ENCODE assay signal across 8 mouse cellular contexts in genomic region chr14:75131324-75131935, GRCm38 (mm10). TPM values are rescaled to one million over a fixed set of nuclear protein-coding genes. Genes with fewer than 3 reads are reported as not detected.
DNase-seq lines count a peak whose midpoint lies in the region; ATAC-seq and TF ChIP-seq lines count a peak whose summit lies in the region.

No protein-coding gene starts in this region.

- no peak overlapping the region; the same call in 1 of the 2 replicates for H3K27ac ChIP-seq in heart, embryonic 11.5 days (ENCODE audit: low read depth, low read length)
- no peak overlapping the region for H3K27ac ChIP-seq in ES-Bruce4 (ENCODE audit: insufficient read depth, low read length)
- no peak overlapping the region for H3K27ac ChIP-seq in forebrain, embryonic 14.5 days (ENCODE audit: low read depth, low read length)
- H3K27ac ChIP-seq in liver, embryonic 13.5 days: peak overlapping the region; percentile 11
- peak overlapping the region; percentile 67; the same call in 1 of the 2 replicates for H3K27ac ChIP-seq in stomach, embryonic 16.5 days (ENCODE audit: low read length)

- ATAC-seq in heart, embryonic 11.5 days (replicated peaks; ENCODE audit: insufficient number of reproducible peaks, low FRiP score, low TSS enrichment): no peak
- ATAC-seq in forebrain, embryonic 14.5 days: no peak
- peak; percentile 33; the same call in 1 of the 2 replicates for ATAC-seq in liver, embryonic 13.5 days (ENCODE audit: low read depth)
- ATAC-seq in stomach, embryonic 16.5 days (ENCODE audit: insufficient read depth, low FRiP score): no peak

- H3K27me3 ChIP-seq in heart, embryonic 11.5 days (ENCODE audit: control insufficient read depth, insufficient read depth, low read length): no peaks in the 10 kb centered on the region
- no peaks in the 10 kb centered on the region; the same call in 1 of the 2 replicates for H3K27me3 ChIP-seq in ES-Bruce4 (ENCODE audit: control insufficient read depth, insufficient read depth, low read length, poor library complexity, severe bottlenecking)
- no peaks in the 10 kb centered on the region for H3K27me3 ChIP-seq in forebrain, embryonic 14.5 days (replicated peaks; ENCODE audit: control insufficient read depth, insufficient read depth, low read length)
- peaks cover 15% of the 10 kb centered on the region for H3K27me3 ChIP-seq in liver, embryonic 13.5 days
- H3K27me3 ChIP-seq in stomach, embryonic 16.5 days (ENCODE audit: control insufficient read depth, insufficient read depth, low read length): no peaks in the 10 kb centered on the region

- no peak for TF ChIP-seq EP300 in ES-Bruce4 (IDR thresholded peaks at IDR 0.05; ENCODE audit: insufficient read depth, low read depth, low read length)

- no peaks in the 10 kb centered on the region for H3K36me3 ChIP-seq in heart, embryonic 11.5 days (ENCODE audit: control insufficient read depth, insufficient read depth, low read length)
- no peaks in the 10 kb centered on the region for H3K36me3 ChIP-seq in ES-Bruce4 (ENCODE audit: control insufficient read depth, insufficient read depth, low read length, poor library complexity, severe bottlenecking)
- no peaks in the 10 kb centered on the region for H3K36me3 ChIP-seq in forebrain, embryonic 14.5 days (ENCODE audit: control insufficient read depth, insufficient read depth, low read length)
- H3K36me3 ChIP-seq in liver, embryonic 13.5 days: no peaks in the 10 kb centered on the region
- H3K36me3 ChIP-seq in stomach, embryonic 16.5 days (ENCODE audit: control insufficient read depth, insufficient read depth, low read length): no peaks in the 10 kb centered on the region

- TF ChIP-seq POLR2A in ES-Bruce4 (IDR thresholded peaks at IDR 0.05; ENCODE audit: insufficient read depth, low read length): no peak

- WGBS in heart, embryonic 11.5 days (ENCODE audit: insufficient replicate concordance): 4% methylated on average over 12 of the region's 12 CpGs
- 5% methylated on average over 12 of the region's 12 CpGs for WGBS in forebrain, embryonic 14.5 days
- 5% methylated on average over 12 of the region's 12 CpGs for WGBS in liver, embryonic 13.5 days (ENCODE audit: insufficient replicate concordance)
- WGBS in stomach, embryonic 16.5 days: 7% methylated on average over 12 of the region's 12 CpGs

- H3K4me2 ChIP-seq in heart, embryonic 11.5 days: peak overlapping the region; percentile 90
- H3K4me2 ChIP-seq in forebrain, embryonic 14.5 days (ENCODE audit: low read length): peak overlapping the region; percentile 72
- H3K4me2 ChIP-seq in liver, embryonic 13.5 days: peak overlapping the region; percentile 89
- peak overlapping the region; percentile 90 for H3K4me2 ChIP-seq in stomach, embryonic 16.5 days (ENCODE audit: low read depth, low read length)

- H3K9me3 ChIP-seq in heart, embryonic 11.5 days (replicated peaks; ENCODE audit: control insufficient read depth, low read length): no peaks in the 10 kb centered on the region
- no peaks in the 10 kb centered on the region for H3K9me3 ChIP-seq in ES-Bruce4 (replicated peaks; ENCODE audit: control insufficient read depth, insufficient read depth, low read length, poor library complexity, severe bottlenecking)
- H3K9me3 ChIP-seq in forebrain, embryonic 14.5 days (replicated peaks; ENCODE audit: control insufficient read depth, low read length): no peaks in the 10 kb centered on the region
- H3K9me3 ChIP-seq in liver, embryonic 13.5 days (replicated peaks): no peaks in the 10 kb centered on the region
- H3K9me3 ChIP-seq in stomach, embryonic 16.5 days (replicated peaks; ENCODE audit: control insufficient read depth, low read length): no peaks in the 10 kb centered on the region

- peak overlapping the region; percentile 65 for H3K4me3 ChIP-seq in heart, embryonic 11.5 days (ENCODE audit: low read depth, low read length)
- H3K4me3 ChIP-seq in ES-Bruce4 (ENCODE audit: low read depth, low read length): peak overlapping the region; percentile 41
- H3K4me3 ChIP-seq in forebrain, embryonic 14.5 days (ENCODE audit: low read depth, low read length): peak overlapping the region; percentile 52
- H3K4me3 ChIP-seq in liver, embryonic 13.5 days (replicated peaks): peak overlapping the region; percentile 76
- peak overlapping the region; percentile 71 for H3K4me3 ChIP-seq in stomach, embryonic 16.5 days (replicated peaks; ENCODE audit: low read length)

- TF ChIP-seq CTCF in ES-Bruce4 (IDR thresholded peaks at IDR 0.05; ENCODE audit: low read depth, low read length): no peak

- no peak for DNase-seq in heart, adult 8-10 months (ENCODE audit: low spot score)
- DNase-seq in forebrain, embryonic 14.5 days (ENCODE audit: low spot score): peak; percentile 3
- DNase-seq in liver, embryonic 13.5 days: no peak
- no peak for DNase-seq in thymus, postnatal 36 days
- DNase-seq in frontal cortex, postnatal 25 days (ENCODE audit: low spot score in 2 of 2): no peak

- H3K4me1 ChIP-seq in heart, embryonic 11.5 days (ENCODE audit: control insufficient read depth, insufficient read depth, low read length): no peaks in the 10 kb centered on the region
- no peaks in the 10 kb centered on the region for H3K4me1 ChIP-seq in ES-Bruce4 (ENCODE audit: control insufficient read depth, insufficient read depth, low read length)
- H3K4me1 ChIP-seq in forebrain, embryonic 14.5 days (ENCODE audit: control insufficient read depth, insufficient read depth, low read length): peaks cover 8% of the 10 kb centered on the region; the same call in 1 of the 2 replicates
- peaks cover 44% of the 10 kb centered on the region for H3K4me1 ChIP-seq in liver, embryonic 13.5 days (replicated peaks)
- peaks cover 5% of the 10 kb centered on the region; the same call in 1 of the 2 replicates for H3K4me1 ChIP-seq in stomach, embryonic 16.5 days (ENCODE audit: control insufficient read depth, insufficient read depth, low read length)

- H3K9ac ChIP-seq in heart, embryonic 11.5 days (ENCODE audit: low read depth, low read length): peak overlapping the region; percentile 58; the same call in 1 of the 2 replicates
- H3K9ac ChIP-seq in ES-Bruce4 (ENCODE audit: low read depth, poor library complexity, severe bottlenecking): 0 out of 2 replicates have a peak overlapping the region, but pooled peaks have one; percentile 47
- H3K9ac ChIP-seq in forebrain, embryonic 14.5 days (ENCODE audit: low read length): 0 out of 2 replicates have a peak overlapping the region, but pooled peaks have one; percentile 5
- peak overlapping the region; percentile 52 for H3K9ac ChIP-seq in liver, embryonic 13.5 days
- peak overlapping the region; percentile 78 for H3K9ac ChIP-seq in stomach, embryonic 16.5 days (ENCODE audit: low read length)

RNA-seq across cellular contexts. Expression of gene Lcp1, which starts 0.5 kb away (rescaled TPM):
- polyA plus RNA-seq in heart, embryonic 11.5 days (2014; fragmentation: Nextera tagmentation; extraction: Ambion mirVana): 33.0 and 35.7 TPM in 2 replicates
- 10 to 100 TPM in 3 of 4 experiments, 1 to 10 TPM in 1; 8.8 to 14.3 (median 11.4) TPM for total RNA-seq in heart, adult 8-10 months (2022)
- polyA plus RNA-seq in ES-Bruce4 (2011; ENCODE audit: insufficient read depth, insufficient read length, low read depth, missing spikeins): 2.0 and 2.5 TPM in 2 replicates
- 13.0 and 16.5 TPM in 2 replicates for polyA plus RNA-seq in forebrain, embryonic 14.5 days (2014; fragmentation: Nextera tagmentation; extraction: Ambion mirVana)
- 29.3 and 37.6 TPM in 2 replicates for polyA plus RNA-seq in liver, embryonic 13.5 days (2015; fragmentation: Nextera tagmentation; extraction: Ambion mirVana)
- polyA plus RNA-seq in stomach, embryonic 16.5 days (2015; fragmentation: Nextera tagmentation; extraction: Ambion mirVana): 64.9 and 65.3 TPM in 2 replicates

RNA-seq across cellular contexts. Expression of gene Lrrc63, which starts 0.7 kb away (rescaled TPM):
- not detected in 2 replicates for polyA plus RNA-seq in heart, embryonic 11.5 days (2014; fragmentation: Nextera tagmentation; extraction: Ambion mirVana)
- not detected for total RNA-seq in heart, adult 8-10 months (2022)
- not detected in 2 replicates for polyA plus RNA-seq in ES-Bruce4 (2011; ENCODE audit: insufficient read depth, insufficient read length, low read depth, missing spikeins)
- 0.09 TPM in 1 of 2 replicates, not detected in the other for polyA plus RNA-seq in forebrain, embryonic 14.5 days (2014; fragmentation: Nextera tagmentation; extraction: Ambion mirVana)
- not detected in 2 replicates for polyA plus RNA-seq in liver, embryonic 13.5 days (2015; fragmentation: Nextera tagmentation; extraction: Ambion mirVana)
- not detected in 2 replicates for polyA plus RNA-seq in stomach, embryonic 16.5 days (2015; fragmentation: Nextera tagmentation; extraction: Ambion mirVana)

Comparison
In these comparisons a context has a peak if more than half of its experiments do, and no peak if none do; other contexts are left out.
1. H3K27ac ChIP-seq: peak in liver, embryonic 13.5 days (single experiment) and stomach, embryonic 16.5 days (single experiment); none in heart, embryonic 11.5 days (single experiment), ES-Bruce4 (single experiment) and forebrain, embryonic 14.5 days (single experiment).
2. H3K9ac ChIP-seq: peak in every context shown above with its lines; median percentile 78 in stomach, embryonic 16.5 days; 58 in heart, embryonic 11.5 days; 52 in liver, embryonic 13.5 days; 47 in ES-Bruce4; 5 in forebrain, embryonic 14.5 days.
3. Peak in every context shown above with its lines, with median percentiles within 50 percentile points of each other: H3K4me2 ChIP-seq and H3K4me3 ChIP-seq.